Comparison of ENCODE assay signal across 23 mouse cellular contexts in genomic region chr16:4616829-4617228, GRCm38 (mm10).
"Had no signal": no experiment of that assay in that cellular context is flagged by ENCODE, and none has a peak within 500 bp of the region (broad histone marks: within the 10 kb centered on the region; RNA-seq: fewer than 3 reads in every experiment).

No protein-coding gene starts in this region.

- H3K4me2 ChIP-seq: heart, embryonic 12.5 days; hindbrain, embryonic 12.5 days; hindbrain, embryonic 14.5 days; limb, embryonic 12.5 days; liver, embryonic 11.5 days; liver, embryonic 13.5 days; liver, embryonic 15.5 days had no signal

- DNase-seq: gastrocnemius, adult 2 months; gastrocnemius, postnatal 10 days; gastrocnemius, postnatal 25 days; heart, postnatal 10 days; heart, postnatal 4 days; kidney, postnatal 10 days; kidney, postnatal 25 days; kidney, postnatal 4 days; liver; liver, embryonic 13.5 days had no signal

- H3K9ac ChIP-seq: heart, embryonic 12.5 days; hindbrain, embryonic 12.5 days; hindbrain, embryonic 14.5 days; limb, embryonic 12.5 days; liver, embryonic 13.5 days; liver, embryonic 15.5 days had no signal

- H3K9me3 ChIP-seq: heart, embryonic 10.5 days; heart, embryonic 12.5 days; hindbrain, embryonic 10.5 days; hindbrain, embryonic 12.5 days; limb, embryonic 10.5 days; limb, embryonic 12.5 days; liver, embryonic 13.5 days; liver, embryonic 15.5 days had no signal

- ATAC-seq: hindbrain, embryonic 16.5 days; inflammation-experienced regulatory T-cells, adult 6 months had no signal

- H3K4me3 ChIP-seq: gastrocnemius, adult 2 months; heart, embryonic 10.5 days; heart, embryonic 12.5 days; hindbrain, embryonic 10.5 days; hindbrain, embryonic 12.5 days; layer of hippocampus, adult 2 months; left cerebral cortex, adult 2 months; limb, embryonic 10.5 days; limb, embryonic 12.5 days; liver, embryonic 13.5 days; liver, embryonic 15.5 days had no signal

- H3K27me3 ChIP-seq: heart, embryonic 12.5 days; hindbrain, embryonic 12.5 days; limb, embryonic 12.5 days; liver, embryonic 13.5 days; liver, embryonic 15.5 days had no signal

- H3K27ac ChIP-seq: gastrocnemius, adult 2 months; heart, embryonic 10.5 days; hindbrain, embryonic 10.5 days; hindbrain, embryonic 12.5 days; hindbrain, embryonic 14.5 days; layer of hippocampus, adult 2 months; left cerebral cortex, adult 2 months; limb, embryonic 10.5 days; limb, embryonic 12.5 days; liver, embryonic 13.5 days; liver, embryonic 15.5 days had no signal

- H3K4me1 ChIP-seq: limb, embryonic 12.5 days had no signal
